Mouse (Mus musculus) neural tube, embryonic 12.5 days (tissue): ENCODE data around the gene Sec24c. TPM values are rescaled to one million over a fixed set of nuclear protein-coding genes. Genes with fewer than 3 reads are reported as not detected.

ENCODE experiments used
- ATAC-seq: fragments of 200-750 bp; cut with Nextera tagmentation; 2 replicates; pipeline ENCODE4 v1.8.0; 2017; ENCODE audit warnings: low read depth, mild to moderate bottlenecking, moderate TSS enrichment, moderate library complexity; ENCODE audit not compliant: low FRiP score
- H3K27ac ChIP-seq: fragments of 300-500 bp; sonication (generic); 2 replicates; pipeline ENCODE4 v1.5.1; 2016
- H3K27me3 ChIP-seq: fragments of 300-500 bp; sonication (generic); replicated peaks from 2 replicates; pipeline ENCODE4 v1.6.1; 2016; ENCODE audit warnings: mild to moderate bottlenecking
- H3K36me3 ChIP-seq: fragments of 300-500 bp; sonication (generic); 2 replicates; pipeline ENCODE4 v1.6.1; 2016; ENCODE audit warnings: mild to moderate bottlenecking
- H3K4me1 ChIP-seq: fragments of 300-500 bp; sonication (generic); 2 replicates; pipeline ENCODE4 v1.6.1; 2016
- H3K4me2 ChIP-seq: fragments of 300-500 bp; sonication (generic); replicated peaks from 2 replicates; pipeline ENCODE4 v1.6.1; 2016; ENCODE audit warnings: mild to moderate bottlenecking
- H3K4me3 ChIP-seq: fragments of 300-500 bp; sonication (generic); 2 replicates; pipeline ENCODE4 v1.5.1; 2016
- H3K9ac ChIP-seq: fragments of 300-500 bp; sonication (generic); 2 replicates; pipeline ENCODE4 v1.6.1; 2016; ENCODE audit warnings: mild to moderate bottlenecking
- H3K9me3 ChIP-seq: fragments of 300-500 bp; sonication (generic); 2 replicates; pipeline ENCODE4 v1.6.1; 2016; ENCODE audit warnings: mild to moderate bottlenecking
- WGBS: fragments of 180-500 bp; shearing (Covaris S2); methylation state at CpG from one replicate; pipeline ENCODE4 v1.1.7; 2016; 5-methylcytosine and 5-hydroxymethylcytosine counted together
- polyA plus RNA-seq: library from polyadenylated mRNA; unstranded; fragments of >200 nt; fragmentation: Nextera tagmentation; extraction: Ambion mirVana; gene quantifications from 2 replicates; pipeline ENCODE4 v1.2.1, GENCODE M21; 2016

Gene Sec24c
- polyA plus RNA-seq, 1 experiment from 2014 or later = 99.7 TPM

DNA sequence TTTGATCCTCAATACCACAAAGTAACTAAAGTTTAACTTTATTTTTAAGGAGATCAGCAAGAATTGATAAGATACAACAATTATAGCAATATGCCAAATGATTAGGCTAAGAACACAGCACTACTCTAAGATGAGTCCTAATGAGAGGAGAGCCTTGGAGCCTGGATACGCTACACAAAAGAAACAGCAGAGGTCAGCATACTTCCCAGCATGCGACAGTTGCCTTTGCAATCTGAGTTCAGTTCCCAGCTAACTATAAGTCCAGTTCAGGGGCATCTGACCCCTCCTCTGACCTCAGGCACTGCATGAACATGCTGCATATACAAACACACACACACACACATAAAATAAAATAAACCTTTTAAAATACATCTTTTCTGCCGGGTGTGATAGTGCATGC is 28.6 kb upstream of the Sec24c start:
- Histone ChIP-seq H3K4me2 (no peak overlapping the region), H3K9me3 (no peaks in the 10 kb centered on the region), H3K27ac (no peak overlapping the region), H3K36me3 (no peaks in the 10 kb centered on the region), H3K27me3 (no peaks in the 10 kb centered on the region), H3K4me3 (no peak overlapping the region), H3K4me1 (no peaks in the 10 kb centered on the region), H3K9ac (no peak overlapping the region)
- WGBS = 37% methylated on average over 3 of the region's 3 CpGs
- ATAC-seq = no peak

DNA sequence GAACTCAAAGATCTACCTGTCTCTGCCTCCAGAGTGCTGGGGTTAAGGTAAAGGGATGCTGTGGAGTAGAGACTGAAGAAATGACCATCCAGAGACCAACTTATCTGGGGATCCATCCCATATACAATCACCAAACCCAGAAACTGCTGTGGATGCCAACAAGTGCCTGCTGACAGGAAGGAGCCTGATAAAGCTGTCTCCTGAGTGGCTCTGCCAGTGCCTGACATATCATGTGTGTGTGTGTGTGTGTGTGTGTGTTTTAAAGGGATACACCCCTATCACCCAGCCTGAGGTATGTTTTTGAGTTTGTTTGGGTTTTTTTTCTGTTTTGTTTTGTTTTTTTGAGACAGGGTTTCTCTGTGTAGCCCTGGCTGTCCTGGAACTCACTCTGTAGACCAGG is 27.7 kb upstream of the Sec24c start:
- Histone ChIP-seq H3K36me3 (no peaks in the 10 kb centered on the region), H3K4me3 (no peak overlapping the region), H3K4me2 (no peak overlapping the region), H3K27me3 (no peaks in the 10 kb centered on the region), H3K27ac (no peak overlapping the region), H3K4me1 (no peaks in the 10 kb centered on the region), H3K9me3 (no peaks in the 10 kb centered on the region), H3K9ac (no peak overlapping the region)
- no peak for ATAC-seq

DNA sequence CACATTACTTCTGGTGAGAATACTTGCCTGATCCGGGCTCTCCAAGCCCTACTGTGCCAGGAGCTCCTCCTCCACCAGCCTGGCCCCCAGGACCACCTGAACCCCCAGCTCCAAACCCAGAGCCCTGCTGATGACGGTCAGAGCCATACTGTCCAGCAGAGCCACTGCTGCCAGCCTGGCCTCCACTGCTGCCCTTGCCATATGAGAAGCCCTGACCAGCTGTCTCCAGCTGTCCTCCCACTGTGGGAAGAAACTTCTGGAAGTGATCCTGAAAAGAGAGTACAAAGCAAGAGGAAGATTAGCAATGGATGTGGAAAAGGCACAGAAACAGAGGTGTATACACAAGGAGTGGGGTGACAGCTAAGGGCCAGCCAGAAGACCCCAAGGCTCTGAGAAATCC is 23.1 kb upstream of the Sec24c start:
- H3K36me3 ChIP-seq = no peaks in the 10 kb centered on the region
- no peak overlapping the region for H3K9ac ChIP-seq
- H3K27me3 ChIP-seq = no peaks in the 10 kb centered on the region
- H3K27ac ChIP-seq = no peak overlapping the region
- no peak overlapping the region for H3K4me3 ChIP-seq
- H3K9me3 ChIP-seq = no peaks in the 10 kb centered on the region
- H3K4me1 ChIP-seq = no peaks in the 10 kb centered on the region
- ATAC-seq = no peak
- 72% methylated on average over 2 of the region's 2 CpGs for WGBS
- H3K4me2 ChIP-seq = no peak overlapping the region

DNA sequence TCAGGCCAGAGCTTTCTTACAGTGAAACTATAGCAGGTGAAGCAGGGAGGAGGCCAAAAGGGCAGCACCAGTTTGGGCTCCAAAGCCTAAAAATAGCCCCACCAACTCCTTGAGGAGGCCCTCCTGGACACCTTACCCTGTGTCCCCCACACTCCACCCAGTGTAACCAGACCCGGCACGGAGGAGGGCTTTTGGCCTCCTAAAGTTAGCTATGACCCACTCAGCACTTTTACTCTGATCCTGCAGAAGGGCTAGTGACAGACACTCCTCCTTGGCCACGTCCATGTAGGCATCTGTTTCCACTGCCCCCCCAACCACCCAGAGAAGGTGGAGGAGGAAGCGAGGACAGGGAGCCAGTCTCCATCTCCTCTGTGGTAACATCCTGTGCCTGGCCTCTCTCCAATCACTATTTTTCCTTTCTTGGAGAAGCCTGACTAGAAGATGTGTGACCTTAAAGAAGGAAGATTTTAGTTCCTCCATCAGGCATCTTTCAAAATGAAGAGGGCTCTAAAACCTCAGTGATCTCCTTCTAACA is 22.3 kb upstream of the Sec24c start:
- Histone ChIP-seq H3K27me3 (no peaks in the 10 kb centered on the region), H3K4me3 (no peak overlapping the region), H3K4me2 (no peak overlapping the region), H3K36me3 (no peaks in the 10 kb centered on the region), H3K27ac (no peak overlapping the region), H3K9ac (no peak overlapping the region), H3K4me1 (no peaks in the 10 kb centered on the region), H3K9me3 (no peaks in the 10 kb centered on the region)
- ATAC-seq = no peak
- 67% methylated on average over 4 of the region's 4 CpGs for WGBS

DNA sequence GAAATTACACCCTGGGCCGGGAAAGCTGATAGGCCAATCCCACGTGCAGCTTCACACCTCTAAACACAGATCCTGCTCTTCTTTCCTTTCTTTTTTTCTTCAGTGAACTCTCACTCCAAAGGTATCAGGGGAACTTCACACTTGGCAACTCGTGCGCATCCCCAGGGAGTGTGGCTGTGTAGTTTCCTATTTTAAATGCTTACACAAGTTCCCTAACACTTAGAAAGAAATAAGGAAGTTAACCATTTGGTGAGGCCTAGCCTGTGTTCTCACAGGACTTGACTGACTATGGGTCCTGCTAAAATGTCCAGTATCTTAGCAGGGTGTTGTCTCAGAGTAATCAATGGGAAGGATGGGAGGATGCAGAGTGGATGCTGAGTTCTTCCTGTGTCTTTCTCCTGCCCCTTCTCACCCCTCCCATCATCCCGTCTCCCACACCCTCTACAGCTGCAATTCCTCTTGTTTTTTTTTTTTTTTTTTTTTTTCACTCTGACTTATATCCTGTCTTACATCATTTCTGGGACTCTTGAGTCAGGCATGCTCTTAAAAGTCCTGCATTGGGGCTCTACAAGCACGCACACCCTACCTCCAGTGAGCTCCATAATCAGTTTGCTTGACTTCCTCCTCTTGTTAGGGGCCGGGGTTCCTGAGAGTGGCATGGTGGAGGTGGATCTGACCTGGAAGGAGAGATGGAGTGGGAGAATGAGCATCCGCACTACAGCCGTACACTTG is 19.3 kb upstream of the Sec24c start:
- H3K4me3 ChIP-seq = no peak overlapping the region
- ATAC-seq = no peak
- no peaks in the 10 kb centered on the region for H3K9me3 ChIP-seq
- no peak overlapping the region for H3K9ac ChIP-seq
- H3K4me1 ChIP-seq = no peaks in the 10 kb centered on the region
- H3K27ac ChIP-seq = no peak overlapping the region
- 78% methylated on average over 9 of the region's 9 CpGs for WGBS
- H3K27me3 ChIP-seq = no peaks in the 10 kb centered on the region
- no peak overlapping the region for H3K4me2 ChIP-seq
- no peaks in the 10 kb centered on the region for H3K36me3 ChIP-seq

DNA sequence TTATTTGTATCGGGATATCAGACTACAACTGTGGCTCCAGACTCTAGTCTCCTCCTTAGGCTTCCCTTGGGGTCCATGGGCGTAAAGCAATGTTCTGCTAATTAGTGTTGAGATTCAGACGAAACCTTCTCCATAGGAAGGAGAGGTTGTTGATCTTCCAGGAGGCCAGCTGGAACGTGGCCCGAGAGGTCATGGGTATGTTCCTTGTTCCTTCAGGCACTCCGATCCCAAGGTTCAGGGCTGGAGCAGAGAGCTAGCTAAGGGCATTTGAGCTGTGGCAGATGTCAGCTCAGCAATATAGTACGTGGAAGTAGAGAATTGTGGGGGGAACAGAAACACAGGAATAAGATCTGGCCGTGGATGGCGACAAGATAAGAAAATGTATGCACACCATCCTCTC is 18.4 kb upstream of the Sec24c start:
- H3K4me3 ChIP-seq = no peak overlapping the region
- H3K36me3 ChIP-seq = no peaks in the 10 kb centered on the region
- no peaks in the 10 kb centered on the region for H3K27me3 ChIP-seq
- 80% methylated on average over 9 of the region's 9 CpGs for WGBS
- no peak overlapping the region for H3K9ac ChIP-seq
- ATAC-seq = no peak
- H3K4me1 ChIP-seq = peaks cover 2% of the 10 kb centered on the region; the same call in 1 of the 2 replicates
- H3K9me3 ChIP-seq = no peaks in the 10 kb centered on the region
- H3K27ac ChIP-seq = no peak overlapping the region
- no peak overlapping the region for H3K4me2 ChIP-seq

DNA sequence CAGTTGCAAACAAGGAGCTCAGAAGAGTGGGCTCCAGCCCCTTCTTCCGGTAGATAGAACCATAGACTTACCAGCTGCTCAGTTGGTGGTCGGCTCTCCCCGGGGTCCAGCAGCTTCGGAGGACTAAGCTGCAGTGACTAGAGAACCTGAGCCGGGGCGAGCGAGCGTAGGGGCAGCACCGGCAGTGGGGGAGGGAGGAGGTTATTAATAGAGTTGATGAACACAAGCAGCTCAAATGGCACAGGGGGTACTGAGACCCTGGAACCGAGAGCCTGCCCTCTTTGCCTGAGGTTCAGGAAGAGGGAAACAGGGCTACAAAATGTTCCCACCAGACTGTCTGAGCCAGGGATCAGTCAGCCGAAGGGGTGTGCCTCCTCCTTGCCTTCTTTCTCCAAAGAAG is 17.7 kb upstream of the Sec24c start, which contains the start of gene Myoz1:
Gene Myoz1 (minus strand): TSS at position 180 of the 400 bp plus-strand sequence.
- no peak for ATAC-seq

DNA sequence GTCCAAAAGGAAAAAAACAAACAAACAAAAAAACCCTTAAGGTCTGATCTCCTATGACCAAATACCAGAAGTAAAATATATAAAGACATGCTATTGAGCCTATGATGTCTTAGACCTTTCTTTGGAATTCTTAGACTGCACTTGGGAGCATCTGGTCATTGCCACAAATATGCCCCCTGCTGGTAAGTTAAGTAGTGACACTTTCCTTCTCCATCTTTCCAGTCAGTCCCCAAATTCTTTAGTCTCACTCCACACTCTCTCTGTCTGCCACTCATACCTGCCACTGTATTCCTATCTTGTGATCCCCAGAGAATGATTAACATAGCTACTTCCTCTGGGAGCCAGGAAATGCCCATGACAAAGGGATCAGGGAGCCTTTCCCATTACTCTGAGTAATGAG is 15.8 kb upstream of the Sec24c start:
- Histone ChIP-seq H3K36me3 (no peaks in the 10 kb centered on the region), H3K27ac (no peak overlapping the region), H3K4me3 (no peak overlapping the region), H3K27me3 (peaks cover 10% of the 10 kb centered on the region), H3K9me3 (no peaks in the 10 kb centered on the region), H3K4me2 (no peak overlapping the region), H3K4me1 (peaks cover 14% of the 10 kb centered on the region), H3K9ac (no peak overlapping the region)
- no peak for ATAC-seq

More for the DNA sequence above, 17.7 kb upstream of the Sec24c start, which contains the start of gene Myoz1:
- no peak within 1 kb of the TSS for H3K4me3 ChIP-seq
- no peaks in the 10 kb centered on the region for H3K36me3 ChIP-seq
- 51% methylated on average over 11 of the region's 11 CpGs for WGBS
- no peak within 1 kb of the TSS for H3K9ac ChIP-seq
- H3K4me2 ChIP-seq = no peak within 1 kb of the TSS
- no peaks in the 10 kb centered on the region for H3K27me3 ChIP-seq
- no peaks in the 10 kb centered on the region for H3K9me3 ChIP-seq
- no peak within 1 kb of the TSS for H3K27ac ChIP-seq
- H3K4me1 ChIP-seq = peaks cover 4% of the 10 kb centered on the region

DNA sequence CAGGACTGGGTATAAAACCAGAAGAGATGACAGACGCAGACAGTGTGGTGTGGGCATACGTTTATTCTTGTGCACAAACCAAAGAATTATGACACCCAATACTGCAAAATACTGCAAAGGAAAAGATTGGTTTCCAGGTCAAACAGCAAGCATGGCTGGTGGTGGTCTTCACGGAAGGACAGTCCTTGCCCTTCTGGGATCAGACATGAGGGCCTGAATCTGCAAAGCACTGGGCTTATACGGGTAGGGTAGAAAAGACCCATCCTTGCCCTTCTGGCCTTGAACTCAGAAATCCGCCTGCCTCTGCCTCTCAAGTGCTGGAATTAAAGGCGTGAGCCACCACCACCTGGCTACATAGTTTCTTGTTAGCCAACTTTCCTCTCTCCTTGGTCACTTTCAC is 15.2 kb upstream of the Sec24c start:
- H3K4me2 ChIP-seq = no peak overlapping the region
- H3K27ac ChIP-seq = no peak overlapping the region
- peaks cover 14% of the 10 kb centered on the region for H3K4me1 ChIP-seq
- H3K9ac ChIP-seq = no peak overlapping the region
- WGBS = 90% methylated on average over 6 of the region's 6 CpGs
- no peak overlapping the region for H3K4me3 ChIP-seq
- H3K36me3 ChIP-seq = no peaks in the 10 kb centered on the region
- ATAC-seq = no peak
- H3K27me3 ChIP-seq = peaks cover 11% of the 10 kb centered on the region
- H3K9me3 ChIP-seq = no peaks in the 10 kb centered on the region

DNA sequence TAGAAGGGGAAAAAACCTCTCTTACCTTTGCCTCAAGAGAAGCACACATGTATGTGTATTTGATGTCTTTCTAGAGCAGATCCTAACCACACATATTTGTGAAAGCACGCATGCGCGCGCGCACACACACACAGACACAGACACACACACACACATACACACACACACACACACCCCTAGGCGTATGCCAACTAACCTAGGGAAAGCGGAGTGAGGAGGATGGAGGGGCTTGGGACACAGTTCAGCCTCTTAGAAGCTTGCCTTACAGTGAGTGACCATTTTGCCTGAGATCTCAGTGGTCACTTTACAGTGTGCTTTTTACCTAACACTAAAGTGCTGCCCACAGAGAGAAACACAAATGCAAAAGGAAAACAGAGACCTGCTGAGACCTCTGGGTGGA is 14.4 kb upstream of the Sec24c start:
- peaks cover 11% of the 10 kb centered on the region for H3K27me3 ChIP-seq
- H3K9ac ChIP-seq = no peak overlapping the region
- H3K27ac ChIP-seq = no peak overlapping the region
- no peaks in the 10 kb centered on the region for H3K9me3 ChIP-seq
- no peak overlapping the region for H3K4me3 ChIP-seq
- no peaks in the 10 kb centered on the region for H3K36me3 ChIP-seq
- H3K4me1 ChIP-seq = peaks cover 19% of the 10 kb centered on the region
- ATAC-seq = no peak
- no peak overlapping the region for H3K4me2 ChIP-seq
- WGBS = 94% methylated on average over 7 of the region's 7 CpGs

DNA sequence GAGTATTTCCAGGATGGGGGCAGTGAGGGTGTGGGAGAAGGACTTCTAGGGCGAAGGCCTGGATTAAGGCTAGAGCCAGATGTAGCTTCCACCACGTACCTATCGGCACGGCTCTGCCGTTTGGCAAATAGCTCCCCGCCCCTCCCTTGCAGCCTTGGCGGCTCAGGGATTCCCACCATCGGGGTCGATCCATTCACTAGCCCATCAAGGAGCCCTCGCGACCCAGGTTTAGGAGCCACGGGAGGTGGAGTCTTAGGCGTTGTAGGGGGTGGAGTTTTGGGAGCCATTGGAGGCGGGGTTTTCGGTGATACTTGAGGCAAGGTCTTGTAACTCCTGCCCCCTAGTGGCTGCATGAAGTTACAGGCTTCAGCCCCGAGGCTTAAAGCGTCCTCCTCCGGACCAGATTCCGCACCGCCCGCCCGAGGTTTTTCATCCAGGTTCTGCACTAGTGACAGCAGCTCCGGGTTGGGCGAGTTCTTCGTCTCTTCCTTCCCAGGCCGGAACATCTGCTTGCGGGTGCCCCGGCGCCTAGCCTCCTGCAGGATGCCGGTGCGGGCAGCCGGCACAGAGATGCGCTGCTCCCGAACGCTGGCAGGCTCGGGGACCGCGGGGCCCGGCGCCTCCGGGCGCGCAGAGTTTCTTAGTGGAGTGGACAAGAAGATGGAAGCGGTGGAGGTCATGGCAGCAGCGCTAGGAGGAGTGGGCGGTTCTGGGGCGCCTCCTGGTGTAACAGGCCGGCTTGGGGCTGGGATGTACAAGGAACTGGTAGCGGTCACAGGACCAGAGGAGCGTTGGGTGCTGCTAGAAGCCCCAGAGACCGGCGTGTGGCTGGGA is 13.1 kb upstream of the Sec24c start:
- Histone ChIP-seq H3K4me3 (peak overlapping the region; percentile 46), H3K4me1 (peaks cover 19% of the 10 kb centered on the region), H3K9ac (peak overlapping the region; percentile 65), H3K36me3 (no peaks in the 10 kb centered on the region), H3K4me2 (peak overlapping the region; percentile 88), H3K9me3 (no peaks in the 10 kb centered on the region), H3K27ac (peak overlapping the region; percentile 22), H3K27me3 (peaks cover 15% of the 10 kb centered on the region)
- 1% methylated on average over 52 of the region's 52 CpGs for WGBS
- ATAC-seq = peak; percentile 84

DNA sequence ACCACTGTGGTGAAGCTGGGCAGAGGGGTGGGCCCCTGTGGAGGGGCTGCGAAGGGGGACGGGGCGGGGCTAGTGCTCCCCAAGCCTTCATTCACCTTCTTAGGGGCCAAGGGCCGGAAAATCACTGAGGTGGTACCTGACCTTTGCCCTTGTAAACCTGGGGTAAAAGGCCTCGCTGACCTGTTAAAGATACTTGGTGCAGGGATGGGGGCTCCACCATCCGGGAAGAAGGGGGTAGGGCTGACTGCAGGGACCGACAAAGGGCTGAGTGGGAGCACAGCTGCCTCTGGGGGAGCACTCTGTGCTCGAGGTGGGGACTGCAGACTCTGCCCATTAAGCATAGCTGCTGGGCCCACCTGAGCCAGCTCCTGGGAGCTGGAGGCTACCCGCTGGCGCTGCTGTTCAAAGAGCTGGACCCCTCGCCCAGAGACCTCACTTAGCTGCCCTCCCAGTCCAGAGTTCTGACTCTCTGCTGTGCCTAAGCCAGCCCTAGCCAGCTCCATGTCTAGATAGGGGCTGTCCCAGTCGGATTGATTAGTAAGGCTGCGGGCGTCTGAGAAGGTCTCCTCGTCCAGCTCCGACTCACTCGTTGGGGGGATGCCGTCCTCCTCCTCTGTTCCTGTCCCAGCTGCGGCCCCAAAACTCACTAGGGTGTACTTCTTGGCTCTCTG is 12.3 kb upstream of the Sec24c start:
- H3K4me2 ChIP-seq = peak overlapping the region; percentile 88
- H3K4me3 ChIP-seq = peak overlapping the region; percentile 46
- WGBS = 9% methylated on average over 19 of the region's 19 CpGs
- H3K27ac ChIP-seq = peak overlapping the region; percentile 22
- H3K36me3 ChIP-seq = no peaks in the 10 kb centered on the region
- peaks cover 17% of the 10 kb centered on the region for H3K27me3 ChIP-seq
- H3K4me1 ChIP-seq = peaks cover 19% of the 10 kb centered on the region
- peak overlapping the region; percentile 65 for H3K9ac ChIP-seq
- no peaks in the 10 kb centered on the region for H3K9me3 ChIP-seq
- peak; percentile 62 for ATAC-seq
